9 mouse cellular contexts compared by ENCODE assay signal in the genomic region with DNA sequence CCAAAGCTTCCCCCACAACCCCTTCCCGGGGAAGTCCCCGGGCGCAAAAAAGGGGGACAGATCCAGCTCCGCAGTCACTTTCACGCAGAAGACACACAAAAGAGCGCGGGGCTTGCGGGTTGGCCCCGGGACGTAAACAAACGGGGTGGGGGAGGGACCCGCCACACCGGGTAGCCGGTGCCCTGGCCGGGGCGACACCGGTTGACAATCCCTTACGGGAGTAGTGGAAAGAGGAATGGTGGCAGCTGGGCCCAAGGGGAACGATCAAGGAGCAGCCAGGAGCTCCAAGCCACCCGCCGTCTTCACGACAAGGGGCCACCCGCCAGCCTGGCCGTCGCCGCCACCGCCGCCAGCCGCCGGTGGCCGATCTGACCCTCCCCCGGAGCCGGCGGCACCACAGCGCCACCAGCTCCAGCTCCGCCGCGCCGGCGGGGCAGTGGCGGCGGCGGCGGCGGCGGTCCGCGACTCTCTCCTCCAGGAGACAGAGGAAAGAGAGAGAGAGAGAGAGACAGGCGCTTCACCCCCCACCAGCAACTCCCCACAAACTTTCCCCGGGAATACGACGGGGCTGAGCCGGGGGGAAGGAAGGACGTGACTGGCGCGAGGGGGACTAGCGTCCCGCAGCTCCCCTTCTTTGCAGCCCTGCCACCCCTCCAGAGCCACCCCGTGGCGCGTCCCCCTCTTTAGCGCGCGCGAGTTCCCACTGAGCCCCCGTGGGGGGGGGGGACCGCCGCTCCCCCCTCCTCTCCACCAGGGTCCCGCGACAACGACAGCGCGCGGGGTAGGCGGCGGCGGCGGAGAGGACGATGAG. TPM values are rescaled to one million over a fixed set of nuclear protein-coding genes. Genes with fewer than 3 reads are reported as not detected.
DNase-seq lines count a peak whose midpoint lies in the region; ATAC-seq and TF ChIP-seq lines count a peak whose summit lies in the region.
"Had no signal": no experiment of that assay in that cellular context is flagged by ENCODE, and none has a peak within 500 bp of the region (broad histone marks: within the 10 kb centered on the region; RNA-seq: fewer than 3 reads in every experiment).

No protein-coding gene starts in this region.

- peak overlapping the region; percentile 99 for H3K4me2 ChIP-seq in heart, embryonic 11.5 days
- H3K4me2 ChIP-seq in kidney, embryonic 14.5 days (replicated peaks; ENCODE audit: low read depth, low read length) = peak overlapping the region; percentile 99
- peak overlapping the region; percentile 100 for H3K4me2 ChIP-seq in liver, embryonic 12.5 days
- peak overlapping the region; percentile 93 for H3K4me2 ChIP-seq in myocyte (ENCODE audit: low read depth)

- H3K36me3 ChIP-seq in heart, embryonic 11.5 days (ENCODE audit: control insufficient read depth, insufficient read depth, low read length) = no peaks in the 10 kb centered on the region
- no peaks in the 10 kb centered on the region for H3K36me3 ChIP-seq in kidney, embryonic 14.5 days (ENCODE audit: control insufficient read depth, insufficient read depth, low read length)
- H3K36me3 ChIP-seq in liver, embryonic 12.5 days = no peaks in the 10 kb centered on the region
- no peaks in the 10 kb centered on the region for H3K36me3 ChIP-seq in myocyte (ENCODE audit: control insufficient read depth, insufficient read depth)

- peak; percentile 61 for DNase-seq in 416B (ENCODE audit: low read depth)
- DNase-seq in adrenal gland, postnatal 4 days (ENCODE audit: low spot score in 2 of 2) = peak; percentile 22 to 49
- DNase-seq in spleen, postnatal 36 days (ENCODE audit: low spot score in 2 of 2) = peak; percentile 57 to 60

- WGBS in heart, embryonic 11.5 days (ENCODE audit: insufficient replicate concordance) = under 1% methylated on average over 50 of the region's 79 CpGs
- under 1% methylated on average over 62 of the region's 79 CpGs for WGBS in kidney, embryonic 14.5 days
- under 1% methylated on average over 70 of the region's 79 CpGs for WGBS in liver, embryonic 12.5 days (ENCODE audit: insufficient replicate concordance)

- peak; percentile 51 for TF ChIP-seq POLR2A in myocyte (IDR thresholded peaks at IDR 0.05; ENCODE audit: insufficient read length, low read depth)

- peaks cover 4% of the 10 kb centered on the region; the same call in 1 of the 2 replicates for H3K4me1 ChIP-seq in heart, embryonic 11.5 days (ENCODE audit: control insufficient read depth, insufficient read depth, low read length)
- H3K4me1 ChIP-seq in kidney, embryonic 14.5 days (ENCODE audit: control insufficient read depth, insufficient read depth, low read length) = peaks cover 16% of the 10 kb centered on the region
- H3K4me1 ChIP-seq in liver, embryonic 12.5 days = peaks cover 51% of the 10 kb centered on the region

- peak overlapping the region; percentile 95 for H3K9ac ChIP-seq in heart, embryonic 11.5 days (ENCODE audit: low read depth, low read length)
- H3K9ac ChIP-seq in kidney, embryonic 14.5 days (ENCODE audit: low read depth, low read length) = peak overlapping the region; percentile 94
- H3K9ac ChIP-seq in liver, embryonic 12.5 days = peak overlapping the region; percentile 87

- peak overlapping the region; percentile 70 for H3ac ChIP-seq in myocyte (ENCODE audit: control insufficient read depth, insufficient read length)

- peaks cover 10% of the 10 kb centered on the region for H3K27me3 ChIP-seq in heart, embryonic 11.5 days (ENCODE audit: control insufficient read depth, insufficient read depth, low read length)
- H3K27me3 ChIP-seq in kidney, embryonic 14.5 days (ENCODE audit: control insufficient read depth, insufficient read depth, low read length) = no peaks in the 10 kb centered on the region
- H3K27me3 ChIP-seq in liver, embryonic 12.5 days (replicated peaks) = peaks cover 39% of the 10 kb centered on the region
- no peaks in the 10 kb centered on the region for H3K27me3 ChIP-seq in myocyte (ENCODE audit: control insufficient read depth, insufficient read depth, insufficient read length)
- H3K27me3 ChIP-seq: Patski had no signal

- H3K27ac ChIP-seq in heart, embryonic 11.5 days (ENCODE audit: low read depth, low read length) = peak overlapping the region; percentile 92
- peak overlapping the region; percentile 93 for H3K27ac ChIP-seq in kidney, embryonic 14.5 days (ENCODE audit: low read depth, low read length)
- peak overlapping the region; percentile 77 for H3K27ac ChIP-seq in liver, embryonic 12.5 days

- ATAC-seq in erythroblast, adult 5-6 weeks (replicated peaks; ENCODE audit: low FRiP score, poor library complexity, severe bottlenecking) = peak; percentile 54
- ATAC-seq in heart, embryonic 11.5 days (replicated peaks; ENCODE audit: insufficient number of reproducible peaks, low FRiP score, low TSS enrichment) = peak; percentile 28
- peak; percentile 40 for ATAC-seq in kidney, embryonic 14.5 days (ENCODE audit: low FRiP score, low TSS enrichment)
- peak; percentile 44 for ATAC-seq in liver, embryonic 12.5 days

- H3K4me3 ChIP-seq in heart, embryonic 11.5 days (ENCODE audit: low read depth, low read length) = peak overlapping the region; percentile 80
- peak overlapping the region; percentile 99 for H3K4me3 ChIP-seq in kidney, embryonic 14.5 days (ENCODE audit: low read length)
- peak overlapping the region; percentile 94 for H3K4me3 ChIP-seq in liver, embryonic 12.5 days
- peak overlapping the region; percentile 93 for H3K4me3 ChIP-seq in myocyte

- peaks cover 48% of the 10 kb centered on the region for H3K79me2 ChIP-seq in myocyte (ENCODE audit: control insufficient read depth, insufficient read depth)

- H3K9me3 ChIP-seq in heart, embryonic 11.5 days (replicated peaks; ENCODE audit: control insufficient read depth, low read length) = no peaks in the 10 kb centered on the region
- H3K9me3 ChIP-seq in kidney, embryonic 14.5 days (ENCODE audit: control insufficient read depth, low read length) = no peaks in the 10 kb centered on the region
- no peaks in the 10 kb centered on the region for H3K9me3 ChIP-seq in liver, embryonic 12.5 days (replicated peaks)

TF ChIP-seq in myocyte, 11 proteins besides CTCF, POLR2A, EP300 and RAD21:
- TF ChIP-seq MYOG (IDR thresholded peaks at IDR 0.05; ENCODE audit: control insufficient read depth in 1 of 3, insufficient read depth in 1 of 3, insufficient read length in 2 of 3, low read depth in 2 of 3) = no peak
- TF ChIP-seq POLR2AphosphoS2 (IDR thresholded peaks at IDR 0.05; ENCODE audit: insufficient read length, low read depth) = peak; percentile 38
- TF ChIP-seq MYOD1 (IDR thresholded peaks at IDR 0.05; ENCODE audit: control insufficient read depth in 1 of 3, insufficient read length in 2 of 3, low read depth in 2 of 3) = no peak
- TF ChIP-seq TCF3 (IDR thresholded peaks at IDR 0.05; ENCODE audit: insufficient read length, low read depth) = no peak
- TF ChIP-seq MAX (IDR thresholded peaks at IDR 0.05; ENCODE audit: low read depth) = no peak
- no peak for TF ChIP-seq SRF (IDR thresholded peaks at IDR 0.05; ENCODE audit: control insufficient read depth, insufficient read length, low read depth)
TF ChIP-seq in myocyte: peak in this region for 1.

RNA-seq across cellular contexts. Expression of gene Cux1, which starts 1.1 kb away (rescaled TPM):
- total RNA-seq in adrenal gland, postnatal 4 days (2021) = 100 to 1,000 TPM; 109 to 111 TPM
- total RNA-seq in erythroblast, adult 5-6 weeks (2015; ENCODE audit: low replicate concordance) = 17.7 and 47.6 TPM in 2 replicates
- total RNA-seq in erythroblast, adult 5-6 weeks (2017; ENCODE audit: low replicate concordance) = 46.4 and 57.3 TPM in 2 replicates
- polyA plus RNA-seq in heart, embryonic 11.5 days (2014; fragmentation: Nextera tagmentation; extraction: Ambion mirVana) = 67.5 and 71.0 TPM in 2 replicates
- 80.6 and 105 TPM in 2 replicates for polyA plus RNA-seq in kidney, embryonic 14.5 days (2014; fragmentation: Nextera tagmentation; extraction: Ambion mirVana)
- polyA plus RNA-seq in liver, embryonic 12.5 days (2016; fragmentation: Nextera tagmentation; extraction: Ambion mirVana) = 29.8 and 31.7 TPM in 2 replicates
- 50.7 TPM for polyA plus RNA-seq in myocyte (2012; fragmentation: generic; extraction: Trizol)

Comparison
In these comparisons a context has a peak if more than half of its experiments do, and no peak if none do; other contexts are left out.
1. Peak in every context shown above with its lines: DNase-seq, ATAC-seq, H3K4me3 ChIP-seq and H3K27ac ChIP-seq.